Mouse (Mus musculus) gastrocnemius, adult 2 months (tissue): ENCODE results near the gene Ppm1h. TPM values are rescaled to one million over a fixed set of nuclear protein-coding genes. Genes with fewer than 3 reads are reported as not detected.
"Not testable (repeated sequence)": the region's sequence is repeated elsewhere in the genome, so short reads cannot be mapped to it uniquely, and the experiment has no call there.

Experiments
- DNase-seq: peaks from one replicate; pipeline ENCODE4 v3.0.0; 2022
- H3K27ac ChIP-seq: fragments of 200-600 bp; 2 replicates; pipeline ENCODE4 v1.8.1; 2022; ENCODE audit warnings: mild to moderate bottlenecking
- H3K4me3 ChIP-seq: fragments of 200-600 bp; 2 replicates; pipeline ENCODE4 v1.8.1; 2022; ENCODE audit warnings: mild to moderate bottlenecking, moderate library complexity
- CTCF ChIP-seq: fragments of 200-600 bp; IDR thresholded peaks from 2 replicates; pipeline ENCODE4 v1.8.1; 2022; ENCODE audit warnings: antibody characterized with exemption, mild to moderate bottlenecking, moderate library complexity
- intact Hi-C: fragments of 180-260 bp; cut with DNase I; formaldehyde crosslinking; loops from one replicate; pipeline ENCODE4 v1.15.1; 2025
- total RNA-seq, 2 experiments: library from RNA; stranded (reverse); gene quantifications; 2 replicates each; pipeline ENCODE4 v1.2.3; 2021

Ppm1h gene
- total RNA-seq, 2 experiments from 2014 or later = 1.2 to 2.0 TPM

DNA sequence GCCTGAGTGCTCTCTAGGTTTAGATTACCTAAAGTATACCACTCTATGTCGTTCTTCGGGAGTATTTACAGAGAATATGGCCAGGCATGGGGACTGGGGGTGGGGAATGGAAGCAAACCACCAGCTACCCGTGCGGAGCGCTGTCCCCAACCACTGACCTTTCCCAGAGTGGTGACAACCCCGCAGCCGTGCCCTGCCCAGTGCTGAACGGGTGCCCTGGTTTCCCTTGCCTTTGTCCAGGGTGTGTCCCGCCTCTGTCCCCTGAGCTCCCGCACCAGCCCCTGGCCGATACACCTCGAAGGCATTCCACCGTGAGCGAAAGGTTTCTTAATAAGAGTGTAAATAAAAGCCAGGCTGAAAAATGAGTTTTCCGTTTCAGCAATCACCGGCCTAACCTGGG is 282.2 kb downstream of the Ppm1h start:
- H3K4me3 ChIP-seq = no peak overlapping the region
- intact Hi-C loops = no loop called here
- TF ChIP-seq CTCF = no peak
- DNase-seq = no peak
- peak overlapping the region; percentile 44 for H3K27ac ChIP-seq

DNA sequence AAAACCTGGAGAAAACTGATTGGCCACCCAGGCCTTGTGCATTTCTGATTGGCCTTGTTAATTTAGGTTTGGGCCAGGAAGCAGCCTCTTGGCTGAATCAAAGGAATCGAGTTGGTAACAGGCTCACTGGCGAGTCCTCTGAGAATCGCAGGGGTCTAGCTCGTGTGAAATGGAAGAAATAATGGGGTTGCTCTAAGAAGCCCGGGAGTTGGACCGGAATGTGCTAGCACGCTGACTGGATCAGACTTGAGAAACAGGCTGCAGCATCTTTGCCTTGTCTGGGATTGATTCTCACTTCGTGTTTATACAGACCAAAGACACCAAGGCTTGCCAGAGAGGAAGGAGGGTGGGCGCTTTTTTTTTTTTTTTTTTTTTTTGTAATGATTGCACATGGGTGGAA is 282.9 kb downstream of the Ppm1h start:
- intact Hi-C loops = no loop called here
- TF ChIP-seq CTCF = no peak
- DNase-seq = no peak
- Histone ChIP-seq H3K27ac (no peak overlapping the region), H3K4me3 (no peak overlapping the region)

DNA sequence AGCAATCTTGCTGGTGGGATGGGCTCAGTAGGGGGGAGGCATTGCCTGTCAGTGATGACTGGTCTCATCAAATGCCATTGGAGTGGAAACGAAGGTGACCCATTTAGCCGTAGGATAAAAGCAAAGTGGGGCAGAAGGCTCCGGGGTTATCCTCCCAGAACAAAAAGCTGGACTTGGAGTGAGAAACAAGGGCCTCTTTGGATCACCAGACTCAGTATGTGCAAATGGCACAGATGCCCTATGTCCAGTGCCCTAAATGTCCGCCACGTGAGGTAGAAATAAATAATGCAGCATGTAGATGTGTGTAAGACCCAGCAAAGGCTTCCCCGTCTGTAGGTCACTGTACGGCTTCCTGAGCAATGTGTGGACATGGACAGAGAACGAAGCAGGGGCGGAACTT is 284.1 kb downstream of the Ppm1h start:
- no peak for TF ChIP-seq CTCF
- intact Hi-C loops = no loop called here
- peak; percentile 5 for DNase-seq
- H3K27ac ChIP-seq = no peak overlapping the region
- H3K4me3 ChIP-seq = no peak overlapping the region

DNA sequence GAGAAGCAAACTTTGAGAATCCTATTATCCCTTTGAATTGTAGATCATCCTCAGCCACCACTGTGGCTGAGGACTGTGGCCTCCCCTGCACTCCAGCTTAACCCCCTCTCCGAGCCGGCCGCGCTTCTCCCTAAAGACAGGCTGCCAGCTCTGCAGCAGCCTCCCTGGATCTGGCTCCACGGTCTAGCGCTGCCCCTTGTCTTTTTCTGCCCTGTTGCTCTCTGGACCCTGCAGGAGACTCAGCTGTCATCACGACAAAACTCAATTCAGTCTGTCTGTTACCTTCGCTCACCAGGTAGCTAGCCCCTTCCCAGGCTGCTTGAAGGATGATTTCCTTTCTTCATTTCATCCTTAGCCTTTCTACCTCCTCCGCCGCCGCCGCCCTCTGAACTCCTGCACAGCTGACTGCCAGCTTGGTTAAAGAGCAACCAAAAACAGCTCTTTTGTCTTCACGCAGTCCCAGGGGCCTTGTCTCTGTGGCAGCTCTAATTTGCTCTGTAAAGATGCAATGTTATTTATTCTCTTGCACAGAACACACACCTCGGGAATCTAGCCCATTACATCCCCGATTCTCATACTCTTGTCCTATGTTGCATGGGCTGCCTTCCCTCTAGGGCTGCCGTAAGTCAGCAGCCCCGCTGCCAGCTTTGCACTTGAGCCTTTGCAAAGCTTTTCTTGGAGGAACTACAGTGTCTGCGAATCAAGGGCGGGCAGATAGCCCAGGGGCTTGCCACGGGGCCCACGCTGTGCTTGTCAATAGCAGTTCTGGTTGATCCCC is 285.1 kb downstream of the Ppm1h start:
- peak; percentile 17 for DNase-seq
- TF ChIP-seq CTCF = no peak
- H3K27ac ChIP-seq = no peak overlapping the region
- H3K4me3 ChIP-seq = peak overlapping the region; percentile 43
- intact Hi-C loops = no loop called here

DNA sequence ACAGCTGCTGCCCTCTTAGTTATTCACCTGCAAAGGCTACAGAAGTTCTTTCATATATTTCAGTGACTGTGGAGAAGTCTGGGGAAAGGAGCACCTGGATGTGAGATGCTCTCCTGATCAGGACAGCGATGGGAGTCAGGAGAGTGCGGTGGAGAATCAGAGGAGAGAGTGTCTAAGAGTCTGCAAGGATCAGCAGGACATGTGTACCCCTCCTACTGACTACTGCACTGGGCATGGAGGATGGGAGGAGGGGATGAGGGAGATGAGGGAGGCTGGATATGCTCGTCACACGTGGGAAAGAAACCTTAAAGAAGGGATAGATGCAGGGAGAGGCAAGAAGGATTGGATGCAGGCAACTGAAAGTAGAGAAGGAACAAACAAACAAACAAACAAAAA is 285.7 kb downstream of the Ppm1h start:
- DNase-seq = no peak
- H3K27ac ChIP-seq = no peak overlapping the region
- TF ChIP-seq CTCF = no peak
- intact Hi-C loops = no loop called here
- H3K4me3 ChIP-seq = no peak overlapping the region

DNA sequence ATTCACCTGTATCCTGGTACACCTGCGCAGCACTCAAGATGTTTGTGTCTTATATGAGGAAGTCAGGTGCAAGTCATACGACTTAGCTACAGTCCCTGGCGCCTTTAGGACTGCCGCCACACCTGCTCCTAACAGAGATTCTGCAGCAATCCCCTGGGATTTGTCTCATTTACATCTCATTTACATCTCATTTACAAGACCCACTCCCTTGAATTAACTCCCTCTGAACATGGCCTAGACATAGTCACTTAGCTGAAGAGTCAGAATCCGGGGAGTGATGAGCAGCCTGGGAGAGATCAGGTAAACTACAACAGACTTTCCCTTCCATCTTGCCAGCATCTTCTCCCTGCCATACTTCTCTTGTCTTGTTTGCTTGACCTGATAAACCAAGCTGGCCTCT is 287.1 kb downstream of the Ppm1h start:
- DNase-seq, H3K4me3 ChIP-seq, H3K27ac ChIP-seq: not testable (repeated sequence)
- intact Hi-C loops = loop anchor here (5.0 kb wide), 1 partner anchor 48 kb away; no protein-coding TSS in a partner anchor

DNA sequence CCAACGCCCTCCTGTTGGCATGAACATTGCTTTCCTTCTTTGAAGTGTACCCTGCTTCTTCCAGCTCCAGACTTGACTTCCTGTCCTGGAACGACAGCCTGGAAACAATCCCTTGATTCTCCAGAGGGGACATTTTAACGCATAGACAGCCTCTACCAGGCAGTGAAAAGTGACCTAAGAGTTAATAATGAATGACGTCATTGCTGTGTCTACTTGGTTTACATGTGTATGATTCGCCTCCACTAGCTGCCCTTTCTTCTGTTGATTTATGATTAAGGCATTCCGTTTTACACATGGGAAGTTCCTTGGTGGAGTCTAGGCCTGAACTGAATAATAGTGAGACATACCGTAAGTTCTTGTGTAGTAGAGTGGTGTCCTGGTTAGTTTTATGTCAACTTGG is 287.9 kb downstream of the Ppm1h start:
- DNase-seq = no peak
- TF ChIP-seq CTCF = no peak
- intact Hi-C loops = loop anchor here (5.0 kb wide), 1 partner anchor 49 kb away; no protein-coding TSS in a partner anchor
- no peak overlapping the region for H3K4me3 ChIP-seq
- no peak overlapping the region for H3K27ac ChIP-seq

DNA sequence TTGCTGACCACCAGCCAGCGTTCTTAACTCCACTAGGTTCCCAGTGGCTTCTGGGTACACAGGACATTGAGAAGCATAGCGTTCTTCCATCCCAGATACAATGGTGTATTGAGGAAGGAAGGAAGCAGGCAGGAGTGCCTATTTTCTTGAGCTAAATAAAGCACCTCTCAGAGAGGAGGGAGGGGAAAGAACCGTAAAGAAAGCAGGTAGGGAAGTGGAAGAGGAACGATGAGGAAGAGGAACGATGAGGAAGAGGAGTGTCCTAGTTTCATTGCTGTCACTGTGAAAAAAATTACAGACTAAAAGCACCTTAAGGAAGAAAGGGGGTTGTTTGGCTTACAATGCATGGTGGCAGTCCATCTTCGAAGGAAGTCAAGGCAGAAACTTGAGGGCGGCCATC is 291.6 kb downstream of the Ppm1h start:
- intact Hi-C loops = no loop called here
- Histone ChIP-seq H3K27ac (no peak overlapping the region), H3K4me3 (no peak overlapping the region)
- DNase-seq = no peak
- no peak for TF ChIP-seq CTCF

DNA sequence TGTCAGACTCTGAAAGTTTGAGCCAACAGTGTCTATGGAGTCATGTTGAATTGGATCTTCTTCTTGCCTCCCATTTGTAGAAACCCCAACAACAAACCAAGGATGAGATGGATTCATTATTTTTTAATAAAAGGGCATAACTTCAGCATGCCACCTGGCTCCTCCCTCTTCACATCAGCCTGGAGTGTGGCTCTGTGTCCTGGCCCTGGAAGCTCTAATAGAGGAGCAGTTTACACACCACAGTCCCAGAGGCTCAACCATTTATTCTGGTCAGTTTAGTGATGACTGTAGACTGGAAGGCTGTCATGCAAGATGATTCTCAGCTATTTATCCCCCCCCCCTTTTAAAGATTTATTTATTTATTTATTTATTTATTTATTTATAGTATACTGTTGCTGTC is 294.7 kb downstream of the Ppm1h start:
- TF ChIP-seq CTCF = no peak
- intact Hi-C loops = no loop called here
- H3K27ac ChIP-seq = no peak overlapping the region
- no peak overlapping the region for H3K4me3 ChIP-seq
- DNase-seq = no peak

DNA sequence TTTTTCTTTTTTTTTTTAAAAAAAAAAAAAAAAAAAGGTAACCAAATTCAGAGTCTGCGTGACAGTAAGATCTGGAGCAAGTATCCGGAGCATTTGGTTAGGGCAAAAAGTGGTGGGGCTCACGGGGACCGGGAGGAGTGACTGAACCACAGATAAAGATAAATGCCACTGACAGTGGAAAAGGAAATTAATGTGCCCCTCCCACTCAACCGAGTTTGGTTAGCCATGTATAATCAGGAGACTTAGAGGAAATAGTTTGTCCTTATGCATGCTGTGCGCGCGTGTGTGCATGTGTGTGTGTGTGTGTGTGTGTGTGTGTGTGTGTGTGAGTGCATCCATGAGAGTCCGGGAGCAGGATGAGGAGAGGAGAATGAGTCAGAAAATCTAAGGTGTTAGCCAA is 297.5 kb downstream of the Ppm1h start:
- DNase-seq = no peak
- no peak overlapping the region for H3K27ac ChIP-seq
- no peak overlapping the region for H3K4me3 ChIP-seq
- intact Hi-C loops = no loop called here
- TF ChIP-seq CTCF = no peak

DNA sequence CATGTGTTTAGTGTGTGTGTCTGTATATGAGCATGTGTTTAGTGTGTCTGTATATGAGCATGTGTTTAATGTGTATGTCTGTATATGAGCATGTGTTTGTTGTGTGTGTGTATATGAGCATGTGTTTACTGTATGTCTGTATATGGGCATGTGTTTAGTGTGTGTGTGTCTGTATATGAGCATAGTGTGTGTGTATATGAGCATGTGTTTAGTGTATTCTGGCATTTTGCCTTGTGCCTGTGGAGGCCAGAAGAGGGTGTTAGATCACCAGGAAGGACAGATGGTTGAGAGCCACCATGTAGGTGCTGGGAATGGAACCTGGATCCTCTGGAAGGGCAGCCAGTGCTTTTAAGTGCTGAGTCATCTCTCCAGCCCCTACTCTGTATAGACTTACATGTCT is 300.8 kb downstream of the Ppm1h start:
- no peak for TF ChIP-seq CTCF
- Histone ChIP-seq H3K4me3 (no peak overlapping the region), H3K27ac (no peak overlapping the region)
- DNase-seq = no peak
- intact Hi-C loops = no loop called here

DNA sequence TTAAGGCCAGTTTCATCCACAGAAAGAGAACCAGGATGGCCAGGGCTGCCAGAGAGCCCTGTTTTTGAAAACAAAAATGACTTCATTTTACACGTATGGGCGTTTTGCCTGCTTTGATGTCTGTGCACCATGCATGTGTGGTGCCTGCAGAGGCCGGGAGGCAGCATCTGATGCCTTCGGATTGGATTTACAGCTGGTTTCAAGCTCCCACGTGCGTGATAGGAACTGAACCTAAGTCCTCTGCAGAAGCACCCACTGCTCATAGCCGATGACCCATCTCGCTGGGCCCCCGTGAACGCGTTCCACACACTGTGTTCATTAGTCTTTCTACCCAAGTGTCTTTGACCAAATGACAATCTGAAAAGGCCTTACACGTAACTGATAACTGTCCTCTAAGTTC is 301.6 kb downstream of the Ppm1h start:
- intact Hi-C loops = loop anchor here (5.0 kb wide), 1 partner anchor 63 kb away; no protein-coding TSS in a partner anchor
- no peak for TF ChIP-seq CTCF
- H3K27ac ChIP-seq = no peak overlapping the region
- no peak overlapping the region for H3K4me3 ChIP-seq
- DNase-seq = no peak

DNA sequence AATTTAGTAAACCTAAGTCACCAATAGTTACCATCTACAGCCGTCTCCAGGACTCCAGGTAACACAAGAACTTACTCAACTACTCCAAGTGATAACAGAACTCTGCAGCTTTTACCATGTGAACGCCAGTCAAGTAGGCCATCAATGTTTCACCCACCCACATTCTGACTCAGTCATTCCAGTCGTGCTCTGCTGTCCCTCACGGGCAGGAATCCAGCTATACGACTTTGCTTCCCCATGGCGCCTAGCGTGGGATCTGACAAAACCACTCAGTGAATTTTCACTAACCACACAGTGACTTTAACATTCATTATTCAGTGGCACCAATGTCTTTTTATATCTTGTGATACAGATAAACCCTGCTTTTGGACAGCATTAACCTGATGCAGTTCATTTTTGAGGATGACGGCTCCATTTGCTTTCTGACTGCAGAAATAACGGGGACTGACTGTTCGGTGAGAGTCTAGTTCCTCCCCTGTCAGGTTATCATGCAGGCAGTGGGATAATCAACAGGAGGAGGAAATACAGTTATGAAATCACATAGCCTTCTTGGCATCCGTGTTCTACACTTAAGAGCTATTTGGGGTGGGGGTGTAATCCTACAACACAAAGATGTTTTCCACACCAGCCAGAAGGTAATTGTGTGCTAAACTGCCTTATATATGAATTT is 304.5 kb downstream of the Ppm1h start:
- Histone ChIP-seq H3K27ac (peak overlapping the region; percentile 98), H3K4me3 (peak overlapping the region; percentile 97)
- no peak for TF ChIP-seq CTCF
- no peak for DNase-seq
- intact Hi-C loops = loop anchor here (5.0 kb wide), 1 partner anchor 66 kb away; no protein-coding TSS in a partner anchor
